Mouse (Mus musculus) liver, embryonic 18 days (tissue): Measurements from ENCODE around the gene C1qtnf5. TPM values are rescaled to one million over a fixed set of nuclear protein-coding genes. Genes with fewer than 3 reads are reported as not detected.

Experiments used
- polyA plus RNA-seq: library from polyadenylated mRNA; depleted of rRNA; stranded (reverse); fragments of >200 nt; gene quantifications from 2 replicates; pipeline ENCODE4 v1.2.3, GENCODE M21; 2012; rRNA removed

Gene C1qtnf5
- polyA plus RNA-seq = 1.2 and 1.4 TPM in 2 replicates

DNA sequence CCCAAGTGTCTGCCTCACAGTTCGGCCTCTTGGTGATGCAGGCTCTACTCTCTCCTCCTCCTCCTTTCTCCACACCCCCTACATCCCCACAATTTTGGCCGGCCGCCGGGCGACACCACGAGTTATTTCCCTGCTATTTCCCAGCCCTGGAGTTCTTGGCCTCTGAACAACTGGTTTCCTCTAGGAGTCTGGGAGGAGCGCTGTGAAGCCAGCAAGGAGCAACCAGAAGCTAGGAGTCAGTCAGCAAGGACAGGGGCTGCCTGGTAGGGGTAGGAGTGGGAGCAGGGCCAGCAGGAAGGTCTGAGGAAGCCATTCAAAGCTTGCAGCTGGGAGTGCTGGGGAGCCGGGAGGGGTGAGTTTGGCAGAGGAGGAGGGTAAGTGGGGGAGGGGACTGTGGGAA, at the start of gene C1qtnf5:
Gene C1qtnf5 (plus strand): TSS at position 136 of the 400 bp plus-strand sequence.

DNA sequence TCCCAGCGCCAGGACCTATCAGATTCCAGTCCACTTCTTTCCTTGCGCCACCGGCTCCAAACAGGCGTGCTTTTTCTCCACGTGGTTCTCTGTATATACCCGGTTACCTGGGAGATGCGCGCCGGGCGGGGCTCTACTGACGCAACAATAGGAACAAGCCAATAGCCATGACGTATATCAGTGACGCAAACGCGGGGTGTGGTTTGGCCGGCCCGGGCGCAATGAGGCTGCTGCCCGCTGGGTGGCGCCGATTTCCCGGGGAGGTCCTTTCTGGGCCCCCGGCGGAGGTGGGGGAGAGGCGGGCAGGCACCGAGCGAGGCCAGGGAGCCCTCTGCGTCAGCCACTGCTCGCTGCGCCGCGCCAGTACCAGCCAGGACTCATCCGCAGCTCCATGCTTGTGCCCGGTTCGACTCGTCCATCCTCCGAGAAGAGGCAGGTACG, 40.2 kb upstream of the C1qtnf5 start, which contains the start of gene Usp2:
Gene Usp2 (plus strand): TSS at position 237 of the 441 bp plus-strand sequence.

DNA sequence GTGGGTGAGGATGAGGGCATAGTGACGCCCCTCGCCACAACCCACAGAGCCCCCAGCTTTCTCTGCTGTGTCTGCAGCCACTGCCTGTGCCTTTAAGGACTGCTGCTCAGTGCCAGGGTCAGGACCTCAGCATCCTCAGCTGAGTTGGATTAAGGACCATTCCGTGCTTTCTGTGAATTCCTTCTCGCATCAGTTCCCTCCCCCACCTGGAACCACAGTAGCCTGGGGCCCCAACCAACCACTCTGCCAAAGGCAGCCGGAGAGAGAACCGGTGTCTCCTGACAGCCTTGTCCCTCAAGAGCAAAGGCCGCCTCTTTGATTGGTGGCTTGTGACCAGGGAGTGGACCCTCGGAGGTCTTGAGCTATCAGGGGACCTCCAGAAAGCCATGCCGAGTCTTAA, 5.6 kb upstream of the C1qtnf5 start, which contains the start of gene Mfrp:
Gene Mfrp (plus strand): TSS at position 240 of the 400 bp plus-strand sequence.

DNA sequence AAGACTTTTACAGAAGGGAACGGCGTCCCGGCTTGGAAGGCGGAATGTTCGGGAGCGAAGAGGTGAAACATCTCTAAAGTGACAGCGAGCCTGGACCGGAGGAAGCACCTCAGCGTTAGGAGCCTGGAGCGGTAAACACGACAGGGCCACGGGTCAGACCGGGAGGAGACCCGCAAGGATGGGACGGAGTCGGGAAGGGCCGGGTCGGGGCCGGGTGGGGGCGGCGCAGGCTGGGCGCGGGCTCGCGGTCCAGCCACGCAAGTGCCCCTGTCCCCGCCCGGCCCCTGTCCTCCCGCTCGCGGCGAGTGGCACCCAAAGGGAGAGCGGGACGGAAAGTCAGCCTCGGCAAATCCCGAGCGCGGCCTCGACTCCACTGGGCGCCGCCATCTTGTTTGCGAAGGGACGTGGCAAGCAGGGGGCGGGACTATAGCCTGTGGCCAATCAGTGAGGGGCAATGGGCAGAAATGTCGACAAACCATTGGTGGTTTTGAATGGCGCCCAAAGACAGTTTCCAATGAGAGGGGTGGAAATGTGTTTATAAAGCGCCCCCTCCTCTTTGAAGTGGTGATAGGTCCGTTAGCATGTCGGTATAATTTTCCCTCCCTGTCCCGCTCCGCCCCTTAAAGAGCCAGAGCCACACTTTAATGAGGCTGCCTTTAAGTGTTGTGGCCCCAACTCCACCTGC, 6.2 kb downstream of the C1qtnf5 start, which contains the start of the genes Gm49380 and Rnf26:
Gene Gm49380 (minus strand): TSS at position 396 of the 685 bp plus-strand sequence.
Gene Rnf26 (minus strand): TSS at position 413 of the 685 bp plus-strand sequence.

DNA sequence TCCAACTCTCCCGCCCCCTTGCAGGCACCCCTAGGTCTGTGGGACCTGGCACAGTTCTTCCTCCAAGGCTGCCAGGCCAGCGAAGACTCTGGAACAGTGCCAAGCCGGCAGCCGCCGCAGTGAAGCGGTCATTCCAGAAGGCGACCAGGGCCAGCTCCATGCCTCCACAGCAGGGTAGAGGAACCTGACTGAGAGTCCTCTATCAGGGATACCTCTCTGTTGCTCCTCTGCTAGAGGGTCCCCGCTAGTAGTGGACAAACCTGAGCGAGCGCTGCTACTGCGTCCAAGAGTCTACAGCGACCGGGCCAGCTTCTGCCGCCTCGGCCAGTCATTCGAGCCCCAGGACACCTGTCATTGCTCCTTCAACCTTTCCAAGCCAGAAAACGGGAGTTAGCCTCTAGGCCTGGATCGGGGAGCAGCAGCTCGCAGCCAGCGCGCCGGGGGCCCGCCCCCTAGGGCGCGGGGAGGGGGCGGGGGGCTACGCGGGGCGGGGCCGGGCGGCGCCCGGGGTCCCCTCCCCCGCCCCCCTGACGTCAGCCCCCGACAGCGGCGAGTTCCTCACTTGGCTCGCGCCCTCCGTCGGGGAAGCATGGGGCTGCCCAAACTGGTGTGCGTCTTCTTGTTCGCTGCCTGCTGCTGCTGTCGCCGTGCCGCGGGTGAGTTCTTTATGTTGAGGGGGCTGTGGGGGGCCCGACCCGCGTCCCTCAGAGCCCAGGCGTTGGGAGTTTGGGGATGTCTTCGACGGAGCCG, 27.2 kb downstream of the C1qtnf5 start, which contains the start of gene Mcam:
Gene Mcam (plus strand): TSS at position 369 of the 750 bp plus-strand sequence.

Other genes starting within 250 kb of the C1qtnf5 start
- gene Thy1, start 63.9 kb upstream of the C1qtnf5 start, polyA plus RNA-seq = 1.2 and 2.0 TPM in 2 replicates
- 0.55 and 0.77 TPM in 2 replicates for gene Usp2, start 40.2 kb upstream of the C1qtnf5 start, polyA plus RNA-seq
- 0.07 and 0.08 TPM in 2 replicates for gene Mfrp, start 5.5 kb upstream of the C1qtnf5 start, polyA plus RNA-seq
- 0.02 and 0.04 TPM in 2 replicates for gene Gm49380, start 6.3 kb downstream of the C1qtnf5 start, polyA plus RNA-seq
- gene Rnf26, start 6.3 kb downstream of the C1qtnf5 start, polyA plus RNA-seq = 13.9 and 15.2 TPM in 2 replicates
- gene Mcam, start 27.2 kb downstream of the C1qtnf5 start, polyA plus RNA-seq = 12.5 and 12.8 TPM in 2 replicates
- 3.9 and 4.7 TPM in 2 replicates for gene Cbl, start 126.8 kb downstream of the C1qtnf5 start, polyA plus RNA-seq
- gene Ccdc153, start 133.4 kb downstream of the C1qtnf5 start, polyA plus RNA-seq = not detected in 2 replicates
- gene Pdzd3, start 144.2 kb downstream of the C1qtnf5 start, polyA plus RNA-seq = 0.05 and 0.08 TPM in 2 replicates
- gene Nlrx1, start 161.4 kb downstream of the C1qtnf5 start, polyA plus RNA-seq = 2.6 and 3.2 TPM in 2 replicates
- gene Abcg4, start 181.4 kb downstream of the C1qtnf5 start, polyA plus RNA-seq = 13.8 and 17.2 TPM in 2 replicates
- gene Hinfp, start 198.4 kb downstream of the C1qtnf5 start, polyA plus RNA-seq = 12.1 and 12.9 TPM in 2 replicates
- gene C2cd2l, start 213.0 kb downstream of the C1qtnf5 start, polyA plus RNA-seq = 11.0 and 12.5 TPM in 2 replicates
- gene Dpagt1, start 218.8 kb downstream of the C1qtnf5 start, polyA plus RNA-seq = 18.5 and 19.8 TPM in 2 replicates
- 107 and 124 TPM in 2 replicates for gene H2afx, start 227.4 kb downstream of the C1qtnf5 start, polyA plus RNA-seq
- 450 and 459 TPM in 2 replicates for gene Hmbs, start 237.0 kb downstream of the C1qtnf5 start, polyA plus RNA-seq